Mouse (Mus musculus): ENCODE measurements at regions not wholly inside any gene's neighbourhood (a gene's known extent, or its start where the extent isn't known, plus 50 kb on each side); places are given as distances from the start of the nearest gene placed in this dataset.

DNA sequence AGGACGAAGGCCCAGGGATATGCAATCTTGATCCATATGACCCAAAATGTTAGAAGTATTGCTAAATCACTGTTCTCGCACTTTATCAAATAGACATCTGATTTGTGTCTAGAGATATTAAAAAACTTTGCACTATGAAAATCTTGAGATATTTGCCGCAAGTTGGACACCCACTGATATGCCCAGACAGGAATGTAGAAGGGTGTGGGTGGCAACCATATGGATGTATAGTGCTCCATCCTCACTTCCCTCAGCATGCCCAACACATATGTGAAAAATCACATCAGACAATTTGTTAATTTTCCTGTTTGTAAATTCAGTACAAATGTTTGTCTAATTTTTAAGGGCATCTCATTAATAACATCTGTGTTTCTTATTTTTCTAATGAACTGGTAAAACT, 874.1 kb upstream of the Sel1l start:
- 80% methylated on average over 3 of the region's 3 CpGs for WGBS

DNA sequence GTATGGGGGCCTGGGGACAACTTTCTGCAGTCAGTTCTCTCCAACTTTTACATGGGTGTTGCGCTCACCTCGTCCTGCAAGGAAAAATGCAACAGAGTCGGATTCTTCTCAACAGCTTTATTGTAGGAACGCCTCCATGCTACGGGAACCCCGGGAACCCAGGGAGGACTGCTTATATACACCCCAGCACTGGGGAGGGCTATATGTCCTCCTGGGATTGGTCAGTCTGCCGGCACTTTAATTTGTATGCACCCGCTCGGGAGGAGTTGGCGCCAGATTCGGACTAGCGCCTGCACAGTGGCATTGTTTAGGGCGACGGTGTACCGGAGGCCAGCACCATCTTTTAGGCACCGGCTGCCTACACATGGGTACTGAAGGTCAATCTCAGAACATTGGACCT, 864.5 kb upstream of the Sel1l start:
- Histone ChIP-seq H3K27me3 (ENCODE audit: control insufficient read depth, insufficient read depth, low read length) (no peaks in the 10 kb centered on the region), H3K4me1 (replicated peaks; ENCODE audit: control insufficient read depth, insufficient read depth) (no peaks in the 10 kb centered on the region), H3K4me3 (ENCODE audit: low read depth, low read length) (no peak overlapping the region), H3K36me3 (ENCODE audit: control insufficient read depth, insufficient read depth, low read length) (no peaks in the 10 kb centered on the region), H3K9me3 (ENCODE audit: control insufficient read depth, low read length) (no peaks in the 10 kb centered on the region), H3K4me2 (replicated peaks; ENCODE audit: low read depth) (no peak overlapping the region), H3K9ac (ENCODE audit: low read length) (no peak overlapping the region), H3K27ac (replicated peaks) (no peak overlapping the region)
- 93% methylated on average over 16 of the region's 16 CpGs for WGBS
- no peak for DNase-seq (ENCODE audit: low spot score)
- ATAC-seq (ENCODE audit: low FRiP score, low TSS enrichment) = no peak
- TF ChIP-seq CTCF (IDR thresholded peaks at IDR 0.05; ENCODE audit: low read depth) = no peak

More for the DNA sequence above, 874.1 kb upstream of the Sel1l start:
- Histone ChIP-seq H3K9me3 (ENCODE audit: control insufficient read depth, low read length) (no peaks in the 10 kb centered on the region), H3K4me3 (ENCODE audit: low read depth, low read length) (no peak overlapping the region), H3K9ac (ENCODE audit: low read length) (no peak overlapping the region), H3K27me3 (ENCODE audit: control insufficient read depth, insufficient read depth, low read length) (no peaks in the 10 kb centered on the region), H3K36me3 (ENCODE audit: control insufficient read depth, insufficient read depth, low read length) (no peaks in the 10 kb centered on the region), H3K27ac (replicated peaks) (no peak overlapping the region), H3K4me2 (replicated peaks; ENCODE audit: low read depth) (no peak overlapping the region), H3K4me1 (replicated peaks; ENCODE audit: control insufficient read depth, insufficient read depth) (no peaks in the 10 kb centered on the region)
- TF ChIP-seq CTCF (IDR thresholded peaks at IDR 0.05; ENCODE audit: low read depth) = no peak
- TF ChIP-seq EP300 (optimal IDR thresholded peaks at IDR 0.05) = no peak
- ATAC-seq (ENCODE audit: low FRiP score, low TSS enrichment) (no peak), DNase-seq (ENCODE audit: low spot score) (no peak)

DNA sequence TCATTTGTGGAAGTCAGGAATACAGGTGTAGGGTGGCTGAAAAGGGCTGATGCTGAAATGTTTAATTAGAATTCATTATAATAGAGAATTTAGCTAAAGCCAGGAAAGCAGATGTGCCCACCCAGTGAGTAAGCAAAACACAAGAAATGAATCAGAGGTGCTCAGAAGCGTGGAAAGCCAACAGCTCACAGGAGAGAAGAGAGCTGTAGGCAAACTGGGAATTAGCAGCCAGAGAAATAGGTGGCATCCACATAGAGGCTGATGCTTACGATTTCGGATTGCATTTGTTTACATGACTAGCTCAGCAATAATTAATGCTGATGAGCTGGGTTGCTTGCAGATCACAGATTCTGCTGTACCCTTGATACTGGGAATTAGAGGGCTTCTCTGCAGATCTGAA, 859.5 kb upstream of the Sel1l start:
- TF ChIP-seq CTCF (IDR thresholded peaks at IDR 0.05; ENCODE audit: low read depth) (no peak), EP300 (optimal IDR thresholded peaks at IDR 0.05) (no peak)
- no peaks in the 10 kb centered on the region for H3K9me3 ChIP-seq (ENCODE audit: control insufficient read depth, low read length)
- no peaks in the 10 kb centered on the region for H3K36me3 ChIP-seq (ENCODE audit: control insufficient read depth, insufficient read depth, low read length)
- H3K27ac ChIP-seq (replicated peaks) = no peak overlapping the region
- no peaks in the 10 kb centered on the region for H3K4me1 ChIP-seq (replicated peaks; ENCODE audit: control insufficient read depth, insufficient read depth)
- H3K27me3 ChIP-seq (ENCODE audit: control insufficient read depth, insufficient read depth, low read length) = no peaks in the 10 kb centered on the region
- WGBS = 36% methylated on average over 3 of the region's 3 CpGs
- no peak for ATAC-seq (ENCODE audit: low FRiP score, low TSS enrichment)
- no peak for DNase-seq (ENCODE audit: low spot score)
- no peak overlapping the region for H3K9ac ChIP-seq (ENCODE audit: low read length)
- no peak overlapping the region for H3K4me3 ChIP-seq (ENCODE audit: low read depth, low read length)
- H3K4me2 ChIP-seq (replicated peaks; ENCODE audit: low read depth) = no peak overlapping the region

DNA sequence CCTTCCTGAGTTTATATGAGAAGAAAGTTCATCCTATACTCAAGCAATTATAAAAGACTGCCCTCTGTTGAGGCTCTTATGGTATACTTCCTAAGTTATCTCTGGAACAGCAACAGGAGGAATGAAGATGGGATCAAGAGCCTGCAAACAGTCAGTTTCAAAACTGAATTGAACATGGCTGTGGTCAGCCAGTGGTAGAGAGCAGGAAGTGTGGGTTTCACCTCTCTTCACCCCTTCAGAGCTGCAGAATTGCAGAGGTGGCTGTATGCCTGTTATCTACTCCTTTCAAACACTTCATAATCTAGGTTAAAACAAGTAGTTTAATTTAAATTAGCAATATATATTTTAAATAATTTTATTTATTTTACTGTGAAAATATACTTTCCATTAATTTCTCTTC, 854.8 kb upstream of the Sel1l start:
- no peaks in the 10 kb centered on the region for H3K36me3 ChIP-seq (ENCODE audit: control insufficient read depth, insufficient read depth, low read length)
- TF ChIP-seq CTCF (IDR thresholded peaks at IDR 0.05; ENCODE audit: low read depth) = no peak
- no peak for TF ChIP-seq EP300 (optimal IDR thresholded peaks at IDR 0.05)
- H3K4me2 ChIP-seq (replicated peaks; ENCODE audit: low read depth) = no peak overlapping the region
- no peaks in the 10 kb centered on the region for H3K4me1 ChIP-seq (replicated peaks; ENCODE audit: control insufficient read depth, insufficient read depth)
- no peak overlapping the region for H3K9ac ChIP-seq (ENCODE audit: low read length)
- no peak overlapping the region for H3K4me3 ChIP-seq (ENCODE audit: low read depth, low read length)
- DNase-seq (ENCODE audit: low spot score) = no peak
- H3K9me3 ChIP-seq (ENCODE audit: control insufficient read depth, low read length) = no peaks in the 10 kb centered on the region
- no peaks in the 10 kb centered on the region for H3K27me3 ChIP-seq (ENCODE audit: control insufficient read depth, insufficient read depth, low read length)
- ATAC-seq (ENCODE audit: low FRiP score, low TSS enrichment) = no peak
- no peak overlapping the region for H3K27ac ChIP-seq (replicated peaks)

DNA sequence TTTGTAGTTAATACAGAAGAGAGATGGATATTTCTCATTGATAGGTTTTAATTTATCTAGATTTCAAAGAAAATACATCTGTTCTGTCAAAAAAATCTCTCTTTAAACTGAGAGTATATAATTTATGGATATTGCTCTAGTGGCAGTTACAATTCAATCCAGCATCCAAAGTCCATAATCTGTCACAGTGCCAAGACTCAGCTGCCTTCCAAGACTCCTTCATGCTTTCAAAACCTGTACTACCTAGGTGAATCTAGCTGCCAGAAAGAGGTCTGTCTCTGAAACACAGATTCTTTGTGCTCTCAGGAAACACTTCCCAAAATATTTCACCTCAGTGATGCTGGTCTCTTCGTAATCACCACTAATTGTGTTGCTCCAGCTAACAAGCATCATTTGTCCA, 844.0 kb upstream of the Sel1l start:
- Histone ChIP-seq H3K9ac (ENCODE audit: low read length) (no peak overlapping the region), H3K27me3 (ENCODE audit: control insufficient read depth, insufficient read depth, low read length) (no peaks in the 10 kb centered on the region), H3K4me1 (replicated peaks; ENCODE audit: control insufficient read depth, insufficient read depth) (no peaks in the 10 kb centered on the region), H3K36me3 (ENCODE audit: control insufficient read depth, insufficient read depth, low read length) (no peaks in the 10 kb centered on the region), H3K9me3 (ENCODE audit: control insufficient read depth, low read length) (no peaks in the 10 kb centered on the region), H3K27ac (replicated peaks) (no peak overlapping the region), H3K4me2 (replicated peaks; ENCODE audit: low read depth) (no peak overlapping the region), H3K4me3 (ENCODE audit: low read depth, low read length) (no peak overlapping the region)
- TF ChIP-seq CTCF (IDR thresholded peaks at IDR 0.05; ENCODE audit: low read depth) (no peak), EP300 (optimal IDR thresholded peaks at IDR 0.05) (no peak)
- DNase-seq (ENCODE audit: low spot score) (no peak), ATAC-seq (ENCODE audit: low FRiP score, low TSS enrichment) (no peak)
- WGBS = 87% methylated on average over 1 of the region's 1 CpGs

DNA sequence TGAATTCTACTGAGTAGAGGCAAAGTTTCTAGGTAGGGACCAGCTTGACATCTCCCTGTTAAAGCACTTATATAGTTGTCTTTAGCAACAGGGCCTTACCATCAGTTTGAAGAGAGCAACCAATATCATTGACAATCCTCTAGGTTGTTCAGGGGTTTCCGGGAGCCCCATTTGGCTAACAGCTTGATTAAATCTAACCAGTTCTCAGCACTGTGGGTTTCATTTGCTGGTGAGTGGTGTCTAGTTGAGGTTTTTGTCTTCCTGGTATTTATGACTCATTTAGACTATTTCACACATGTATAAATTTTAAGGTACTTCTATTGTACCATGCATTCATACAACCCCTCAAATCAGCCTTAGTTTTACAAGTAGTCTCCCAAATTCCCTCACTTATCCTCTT, 823.4 kb upstream of the Sel1l start:
- ATAC-seq (ENCODE audit: low FRiP score, low TSS enrichment) = no peak
- no peaks in the 10 kb centered on the region for H3K9me3 ChIP-seq (ENCODE audit: control insufficient read depth, low read length)
- DNase-seq (ENCODE audit: low spot score) = no peak
- TF ChIP-seq EP300 (optimal IDR thresholded peaks at IDR 0.05) (no peak), CTCF (IDR thresholded peaks at IDR 0.05; ENCODE audit: low read depth) (no peak)
- H3K4me2 ChIP-seq (replicated peaks; ENCODE audit: low read depth) = no peak overlapping the region
- no peaks in the 10 kb centered on the region for H3K36me3 ChIP-seq (ENCODE audit: control insufficient read depth, insufficient read depth, low read length)
- 89% methylated on average over 1 of the region's 1 CpGs for WGBS
- H3K9ac ChIP-seq (ENCODE audit: low read length) = no peak overlapping the region
- H3K27ac ChIP-seq (replicated peaks) = no peak overlapping the region
- no peaks in the 10 kb centered on the region for H3K4me1 ChIP-seq (replicated peaks; ENCODE audit: control insufficient read depth, insufficient read depth)
- no peak overlapping the region for H3K4me3 ChIP-seq (ENCODE audit: low read depth, low read length)
- H3K27me3 ChIP-seq (ENCODE audit: control insufficient read depth, insufficient read depth, low read length) = no peaks in the 10 kb centered on the region
